Mouse (Mus musculus): ENCODE results near the gene Ifnlr1. TPM values are rescaled to one million over a fixed set of nuclear protein-coding genes. Genes with fewer than 3 reads are reported as not detected.

Ifnlr1 gene
- polyA plus RNA-seq, 1 experiment from 2014 or later = 0.28 TPM

GRCm38 (mm10) chr4:135739672-135740071 is 53.6 kb downstream of the Ifnlr1 start:
- H3K27me3 ChIP-seq (replicated peaks) = 0 out of 2 replicates have a peak, but pooled peaks cover 3% of the 10 kb centered on the region

GRCm38 (mm10) chr4:135743520-135743919 is 57.4 kb downstream of the Ifnlr1 start:
- Histone ChIP-seq H3K4me3 (no peak overlapping the region), H3K27ac (ENCODE audit: poor library complexity, severe bottlenecking) (no peak overlapping the region), H3K4me2 (no peak overlapping the region), H3K27me3 (replicated peaks) (no peaks in the 10 kb centered on the region), H3K4me1 (replicated peaks) (peaks cover 11% of the 10 kb centered on the region), H3K36me3 (no peaks in the 10 kb centered on the region), H3K9ac (no peak overlapping the region), H3K9me3 (replicated peaks) (no peaks in the 10 kb centered on the region)
- 47% methylated on average over 6 of the region's 6 CpGs for WGBS
- ATAC-seq (ENCODE audit: insufficient number of reproducible peaks, low FRiP score) = no peak

More at GRCm38 (mm10) chr4:135739672-135740071, 53.6 kb downstream of the Ifnlr1 start:
- Histone ChIP-seq H3K4me3 (no peak overlapping the region), H3K9ac (no peak overlapping the region), H3K4me2 (no peak overlapping the region), H3K36me3 (no peaks in the 10 kb centered on the region), H3K27ac (ENCODE audit: poor library complexity, severe bottlenecking) (no peak overlapping the region), H3K4me1 (replicated peaks) (peaks cover 9% of the 10 kb centered on the region), H3K9me3 (replicated peaks) (peaks cover 4% of the 10 kb centered on the region; the same call in 1 of the 2 replicates)
- no peak for ATAC-seq (ENCODE audit: insufficient number of reproducible peaks, low FRiP score)
- 89% methylated on average over 14 of the region's 14 CpGs for WGBS

- Histone ChIP-seq H3K4me2 (no peak overlapping the region), H3K36me3 (no peaks in the 10 kb centered on the region), H3K27ac (ENCODE audit: poor library complexity, severe bottlenecking) (no peak overlapping the region), H3K27me3 (replicated peaks) (no peaks in the 10 kb centered on the region), H3K9ac (no peak overlapping the region), H3K4me1 (replicated peaks) (peaks cover 8% of the 10 kb centered on the region; the same call in 1 of the 2 replicates), H3K9me3 (replicated peaks) (no peaks in the 10 kb centered on the region), H3K4me3 (no peak overlapping the region)
- WGBS = 63% methylated on average over 16 of the region's 16 CpGs
- ATAC-seq (ENCODE audit: insufficient number of reproducible peaks, low FRiP score) = no peak
Measured at GRCm38 (mm10) chr4:135744726-135745448, 58.8 kb downstream of the Ifnlr1 start.

GRCm38 (mm10) chr4:135745613-135746012 is 59.5 kb downstream of the Ifnlr1 start:
- no peak overlapping the region for H3K4me3 ChIP-seq
- H3K36me3 ChIP-seq = no peaks in the 10 kb centered on the region
- H3K4me2 ChIP-seq = no peak overlapping the region
- no peaks in the 10 kb centered on the region for H3K9me3 ChIP-seq (replicated peaks)
- no peaks in the 10 kb centered on the region for H3K27me3 ChIP-seq (replicated peaks)
- no peak overlapping the region for H3K27ac ChIP-seq (ENCODE audit: poor library complexity, severe bottlenecking)
- WGBS = 75% methylated on average over 10 of the region's 10 CpGs
- no peak overlapping the region for H3K9ac ChIP-seq
- no peak for ATAC-seq (ENCODE audit: insufficient number of reproducible peaks, low FRiP score)
- H3K4me1 ChIP-seq (replicated peaks) = peaks cover 8% of the 10 kb centered on the region; the same call in 1 of the 2 replicates

GRCm38 (mm10) chr4:135750896-135751295 is 64.8 kb downstream of the Ifnlr1 start:
- no peaks in the 10 kb centered on the region for H3K27me3 ChIP-seq (replicated peaks)
- H3K9ac ChIP-seq = no peak overlapping the region
- H3K4me1 ChIP-seq (replicated peaks) = peaks cover 8% of the 10 kb centered on the region; the same call in 1 of the 2 replicates
- no peak overlapping the region for H3K4me2 ChIP-seq
- no peaks in the 10 kb centered on the region for H3K36me3 ChIP-seq
- ATAC-seq (ENCODE audit: insufficient number of reproducible peaks, low FRiP score) = no peak
- no peak overlapping the region for H3K27ac ChIP-seq (ENCODE audit: poor library complexity, severe bottlenecking)
- no peak overlapping the region for H3K4me3 ChIP-seq
- WGBS = 69% methylated on average over 8 of the region's 8 CpGs
- peaks cover 17% of the 10 kb centered on the region for H3K9me3 ChIP-seq (replicated peaks)

- H3K27me3 ChIP-seq (replicated peaks) = no peaks in the 10 kb centered on the region
- H3K27ac ChIP-seq (ENCODE audit: poor library complexity, severe bottlenecking) = no peak overlapping the region
- ATAC-seq (ENCODE audit: insufficient number of reproducible peaks, low FRiP score) = no peak
- WGBS = 72% methylated on average over 7 of the region's 7 CpGs
- no peak overlapping the region for H3K4me3 ChIP-seq
- no peak overlapping the region for H3K4me2 ChIP-seq
- no peaks in the 10 kb centered on the region for H3K4me1 ChIP-seq (replicated peaks)
- no peaks in the 10 kb centered on the region for H3K36me3 ChIP-seq
- no peak overlapping the region for H3K9ac ChIP-seq
- H3K9me3 ChIP-seq (replicated peaks) = peaks cover 17% of the 10 kb centered on the region
Measured at GRCm38 (mm10) chr4:135752106-135752778, 66.2 kb downstream of the Ifnlr1 start.

GRCm38 (mm10) chr4:135752779-135753164 is 66.7 kb downstream of the Ifnlr1 start:
- Histone ChIP-seq H3K9ac (no peak overlapping the region), H3K27ac (ENCODE audit: poor library complexity, severe bottlenecking) (no peak overlapping the region), H3K36me3 (no peaks in the 10 kb centered on the region), H3K4me1 (replicated peaks) (no peaks in the 10 kb centered on the region), H3K4me2 (no peak overlapping the region), H3K9me3 (replicated peaks) (peaks cover 17% of the 10 kb centered on the region), H3K4me3 (no peak overlapping the region), H3K27me3 (replicated peaks) (no peaks in the 10 kb centered on the region)
- no peak for ATAC-seq (ENCODE audit: insufficient number of reproducible peaks, low FRiP score)
- WGBS = 77% methylated on average over 8 of the region's 8 CpGs

Other genes starting within 250 kb of the Ifnlr1 start
- gene Stpg1, start 191.5 kb upstream of the Ifnlr1 start, polyA plus RNA-seq (2016; fragmentation: Nextera tagmentation; extraction: Ambion mirVana) = 0.31 and 0.47 TPM in 2 replicates
- 4.0 and 4.2 TPM in 2 replicates for gene Nipal3, start 191.2 kb upstream of the Ifnlr1 start, polyA plus RNA-seq (2016; fragmentation: Nextera tagmentation; extraction: Ambion mirVana)
- gene Grhl3, start 112.7 kb upstream of the Ifnlr1 start, polyA plus RNA-seq (2016; fragmentation: Nextera tagmentation; extraction: Ambion mirVana) = 6.0 and 6.8 TPM in 2 replicates
- gene Il22ra1, start 41.9 kb downstream of the Ifnlr1 start, polyA plus RNA-seq (2016; fragmentation: Nextera tagmentation; extraction: Ambion mirVana) = not detected in 2 replicates
- 0.08 and 0.17 TPM in 2 replicates for gene Myom3, start 73.4 kb downstream of the Ifnlr1 start, polyA plus RNA-seq (2016; fragmentation: Nextera tagmentation; extraction: Ambion mirVana)
- gene Srsf10, start 169.5 kb downstream of the Ifnlr1 start, polyA plus RNA-seq (2016; fragmentation: Nextera tagmentation; extraction: Ambion mirVana) = 178 and 189 TPM in 2 replicates
- 124 and 131 TPM in 2 replicates for gene Pnrc2, start 187.6 kb downstream of the Ifnlr1 start, polyA plus RNA-seq (2016; fragmentation: Nextera tagmentation; extraction: Ambion mirVana)
- gene Cnr2, start 209.1 kb downstream of the Ifnlr1 start, polyA plus RNA-seq (2016; fragmentation: Nextera tagmentation; extraction: Ambion mirVana) = 0.46 and 0.70 TPM in 2 replicates
- gene Fuca1, start 234.4 kb downstream of the Ifnlr1 start, polyA plus RNA-seq (2016; fragmentation: Nextera tagmentation; extraction: Ambion mirVana) = 36.4 and 41.7 TPM in 2 replicates